ENCODE assay signal across 8 mouse cellular contexts in the genomic region with DNA sequence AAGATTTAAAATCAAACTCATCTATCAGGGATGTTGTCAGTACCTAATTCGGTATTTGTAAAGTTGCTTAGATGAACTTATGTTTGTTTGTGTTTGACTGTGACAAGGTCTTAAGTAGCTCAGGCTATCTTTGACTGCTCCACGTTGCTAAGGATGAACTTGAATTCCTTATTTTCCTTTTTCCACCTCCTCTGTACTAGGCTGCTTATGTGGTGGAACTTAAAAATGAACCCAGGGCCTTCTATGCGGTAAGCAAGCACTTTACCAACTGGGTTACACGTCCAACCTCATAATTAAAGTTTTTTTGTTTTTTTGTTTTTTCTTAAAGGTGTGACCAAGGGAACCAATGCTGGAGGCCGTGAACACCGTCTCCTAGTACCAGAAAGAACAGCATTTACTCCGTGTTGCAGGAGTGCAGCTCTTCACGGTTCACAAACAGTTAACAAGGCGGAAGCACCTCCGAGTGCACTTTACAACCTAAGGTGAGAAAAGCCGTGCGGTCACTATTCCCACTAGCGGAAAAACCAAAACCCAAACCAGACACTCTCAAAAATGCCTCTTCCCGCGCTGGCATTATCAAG. TPM values are rescaled to one million over a fixed set of nuclear protein-coding genes. Genes with fewer than 3 reads are reported as not detected.
DNase-seq lines count a peak whose midpoint lies in the region; ATAC-seq lines count a peak whose summit lies in the region.

A gene (plus strand): TSS at position 325 of the 581 bp plus-strand sequence.

- H3K4me3 ChIP-seq in kidney, embryonic 16.5 days (ENCODE audit: low read length) = peak within 1 kb of the TSS; percentile 91
- peak within 1 kb of the TSS; percentile 92 for H3K4me3 ChIP-seq in forebrain, embryonic 16.5 days (replicated peaks; ENCODE audit: low read length)
- peak within 1 kb of the TSS; percentile 86 for H3K4me3 ChIP-seq in hindbrain, embryonic 16.5 days (ENCODE audit: low read length)

- H3K9ac ChIP-seq in kidney, embryonic 16.5 days (replicated peaks; ENCODE audit: low read length) = peak within 1 kb of the TSS; percentile 97
- H3K9ac ChIP-seq in forebrain, embryonic 16.5 days (replicated peaks; ENCODE audit: low read depth, low read length) = peak within 1 kb of the TSS; percentile 94
- H3K9ac ChIP-seq in hindbrain, embryonic 16.5 days (ENCODE audit: low read depth, low read length) = peak within 1 kb of the TSS; percentile 94

- peaks cover 13% of the 10 kb centered on the region; the same call in 1 of the 2 replicates for H3K4me1 ChIP-seq in kidney, embryonic 16.5 days (ENCODE audit: insufficient read depth, low read length)
- peaks cover 13% of the 10 kb centered on the region for H3K4me1 ChIP-seq in forebrain, embryonic 16.5 days (replicated peaks; ENCODE audit: control insufficient read depth, insufficient read depth, low read length)
- H3K4me1 ChIP-seq in hindbrain, embryonic 16.5 days (ENCODE audit: control insufficient read depth, insufficient read depth, low read depth, low read length) = peaks cover 6% of the 10 kb centered on the region

- peak within 1 kb of the TSS; percentile 97 for H3K27ac ChIP-seq in kidney, embryonic 16.5 days (ENCODE audit: low read length)
- H3K27ac ChIP-seq in forebrain, embryonic 16.5 days (ENCODE audit: low read length) = peak within 1 kb of the TSS; percentile 89
- peak within 1 kb of the TSS; percentile 91 for H3K27ac ChIP-seq in hindbrain, embryonic 16.5 days (ENCODE audit: low read depth, low read length)

- 4% methylated on average over 15 of the region's 15 CpGs for WGBS in kidney, embryonic 16.5 days
- 6% methylated on average over 15 of the region's 15 CpGs for WGBS in forebrain, embryonic 16.5 days
- 6% methylated on average over 15 of the region's 15 CpGs for WGBS in hindbrain, embryonic 16.5 days

- no peaks in the 10 kb centered on the region for H3K9me3 ChIP-seq in kidney, embryonic 16.5 days (ENCODE audit: low read length)
- H3K9me3 ChIP-seq in forebrain, embryonic 16.5 days (ENCODE audit: control insufficient read depth, low read length) = no peaks in the 10 kb centered on the region
- no peaks in the 10 kb centered on the region for H3K9me3 ChIP-seq in hindbrain, embryonic 16.5 days (ENCODE audit: control insufficient read depth, low read length)

- ATAC-seq in kidney, embryonic 16.5 days (ENCODE audit: low FRiP score, low TSS enrichment) = peak; percentile 49; the same call in 1 of the 2 replicates
- peak; percentile 46 for ATAC-seq in forebrain, embryonic 16.5 days
- peak; percentile 57 for ATAC-seq in hindbrain, embryonic 16.5 days
- ATAC-seq in megakaryocyte, adult 5-6 weeks (ENCODE audit: poor library complexity, severe bottlenecking) = peak; percentile 34

- DNase-seq in kidney, adult 9 months = no peak
- DNase-seq in adrenal gland, adult 2 months = no peak
- DNase-seq in retina, postnatal 1 day = no peak
- no peak for DNase-seq in ovary, adult 18-20 months (ENCODE audit: low spot score)

- no peaks in the 10 kb centered on the region for H3K36me3 ChIP-seq in kidney, embryonic 16.5 days (ENCODE audit: insufficient read depth, low read length)
- H3K36me3 ChIP-seq in forebrain, embryonic 16.5 days (ENCODE audit: control insufficient read depth, insufficient read depth) = no peaks in the 10 kb centered on the region
- H3K36me3 ChIP-seq in hindbrain, embryonic 16.5 days (ENCODE audit: control insufficient read depth, insufficient read depth, low read length) = no peaks in the 10 kb centered on the region

- peak within 1 kb of the TSS; percentile 83 for H3K4me2 ChIP-seq in kidney, embryonic 16.5 days (replicated peaks; ENCODE audit: low read depth, low read length)
- peak within 1 kb of the TSS; percentile 90 for H3K4me2 ChIP-seq in forebrain, embryonic 16.5 days (ENCODE audit: low read length)
- peak within 1 kb of the TSS; percentile 81 for H3K4me2 ChIP-seq in hindbrain, embryonic 16.5 days (ENCODE audit: low read length)

- no peaks in the 10 kb centered on the region for H3K27me3 ChIP-seq in kidney, embryonic 16.5 days (ENCODE audit: insufficient read depth, low read length)
- no peaks in the 10 kb centered on the region for H3K27me3 ChIP-seq in forebrain, embryonic 16.5 days (replicated peaks; ENCODE audit: control insufficient read depth, insufficient read depth, low read length)
- H3K27me3 ChIP-seq in hindbrain, embryonic 16.5 days (replicated peaks; ENCODE audit: control insufficient read depth, insufficient read depth, low read length) = no peaks in the 10 kb centered on the region

RNA-seq across cellular contexts. Expression of the gene that starts here (rescaled TPM):
- polyA plus RNA-seq in kidney, embryonic 16.5 days (2015; fragmentation: Nextera tagmentation; extraction: Ambion mirVana) = 30.7 and 34.3 TPM in 2 replicates
- total RNA-seq in adrenal gland, adult 2 months (2021) = 10 to 100 TPM; 36.4 to 50.0 TPM
- polyA plus RNA-seq in adrenal gland, adult 2 months (2012; rRNA removed) = 5.0 and 5.4 TPM in 2 replicates
- 43.7 and 44.4 TPM in 2 replicates for polyA plus RNA-seq in forebrain, embryonic 16.5 days (2015; fragmentation: Nextera tagmentation; extraction: Ambion mirVana)
- 27.2 and 36.1 TPM in 2 replicates for polyA plus RNA-seq in hindbrain, embryonic 16.5 days (2015; fragmentation: Nextera tagmentation; extraction: Ambion mirVana)
- total RNA-seq in megakaryocyte, adult 5-6 weeks (2015) = 30.9 and 37.4 TPM in 2 replicates
- total RNA-seq in megakaryocyte, adult 5-6 weeks (2017) = 107 and 113 TPM in 2 replicates
